Mouse (Mus musculus) hindbrain, embryonic 16.5 days (tissue): Measurements from ENCODE around the gene Schip1. TPM values are rescaled to one million over a fixed set of nuclear protein-coding genes. Genes with fewer than 3 reads are reported as not detected.

Source experiments
- ATAC-seq: fragments of 200-750 bp; cut with Nextera tagmentation; 2 replicates; pipeline ENCODE4 v1.8.0; 2017; ENCODE audit warnings: moderate TSS enrichment, moderate library complexity
- H3K27ac ChIP-seq: fragments of 300-500 bp; sonication (generic); 2 replicates; pipeline ENCODE4 v1.5.1; 2014; ENCODE audit warnings: low read depth, mild to moderate bottlenecking, control low read depth, low read length, moderate library complexity
- H3K27me3 ChIP-seq: fragments of 300-500 bp; sonication (generic); replicated peaks from 2 replicates; pipeline ENCODE4 v1.6.1; 2014; ENCODE audit warnings: low read length; ENCODE audit not compliant: control insufficient read depth, insufficient read depth
- H3K36me3 ChIP-seq: fragments of 300-500 bp; sonication (generic); 2 replicates; pipeline ENCODE4 v1.6.1; 2014; ENCODE audit warnings: mild to moderate bottlenecking, low read length, moderate library complexity, mixed read lengths; ENCODE audit not compliant: control insufficient read depth, insufficient read depth
- H3K4me1 ChIP-seq: fragments of 300-500 bp; sonication (generic); 2 replicates; pipeline ENCODE4 v1.6.1; 2014; ENCODE audit warnings: low read depth, low read length; ENCODE audit not compliant: control insufficient read depth, insufficient read depth
- H3K4me2 ChIP-seq: fragments of 300-500 bp; sonication (generic); 2 replicates; pipeline ENCODE4 v1.6.1; 2014; ENCODE audit warnings: mild to moderate bottlenecking, low read length, control low read depth, moderate library complexity
- H3K4me3 ChIP-seq: fragments of 300-500 bp; sonication (generic); 2 replicates; pipeline ENCODE4 v1.5.1; 2014; ENCODE audit warnings: mild to moderate bottlenecking, low read length, control low read depth, moderate library complexity
- H3K9ac ChIP-seq: fragments of 300-500 bp; sonication (generic); 2 replicates; pipeline ENCODE4 v1.6.1; 2014; ENCODE audit warnings: low read depth, mild to moderate bottlenecking, control low read depth, low read length, moderate library complexity
- H3K9me3 ChIP-seq: fragments of 300-500 bp; sonication (generic); 2 replicates; pipeline ENCODE4 v1.6.1; 2014; ENCODE audit warnings: mild to moderate bottlenecking, low read length, moderate library complexity; ENCODE audit not compliant: control insufficient read depth
- WGBS: fragments of 180-500 bp; shearing (Covaris S2); extraction: QIAGEN DNeasy Blood & Tissue Kit; methylation state at CpG from one replicate; pipeline ENCODE4 v1.1.7; 2014; 5-methylcytosine and 5-hydroxymethylcytosine counted together
- polyA plus RNA-seq: library from polyadenylated mRNA; unstranded; fragments of >200 nt; fragmentation: Nextera tagmentation; extraction: Ambion mirVana; gene quantifications from 2 replicates; pipeline ENCODE4 v1.2.1, GENCODE M21; 2015

Gene Schip1
- polyA plus RNA-seq, 1 experiment from 2014 or later = 157 TPM

- no peaks in the 10 kb centered on the region for H3K9me3 ChIP-seq
Observed at GRCm38 (mm10) chr3:68282844-68283594, 218.4 kb downstream of the Schip1 start.

GRCm38 (mm10) chr3:68283595-68283991 is 219.0 kb downstream of the Schip1 start:
- H3K27me3 ChIP-seq = no peaks in the 10 kb centered on the region
- no peak overlapping the region for H3K27ac ChIP-seq
- no peak overlapping the region for H3K9ac ChIP-seq
- H3K4me2 ChIP-seq = peak overlapping the region; percentile 44
- 0 out of 2 replicates have a peak overlapping the region, but pooled peaks have one; percentile 0 for H3K4me3 ChIP-seq
- H3K4me1 ChIP-seq = peaks cover 3% of the 10 kb centered on the region
- peak; percentile 17; the same call in 1 of the 2 replicates for ATAC-seq
- WGBS = 48% methylated on average over 10 of the region's 10 CpGs
- no peaks in the 10 kb centered on the region for H3K9me3 ChIP-seq
- no peaks in the 10 kb centered on the region for H3K36me3 ChIP-seq

More at GRCm38 (mm10) chr3:68282844-68283594, 218.4 kb downstream of the Schip1 start:
- no peak overlapping the region for H3K4me3 ChIP-seq
- H3K4me2 ChIP-seq = peak overlapping the region; percentile 44
- 22% methylated on average over 7 of the region's 7 CpGs for WGBS
- H3K27ac ChIP-seq = no peak overlapping the region
- ATAC-seq = peak; percentile 84
- H3K27me3 ChIP-seq = no peaks in the 10 kb centered on the region
- H3K9ac ChIP-seq = no peak overlapping the region
- H3K36me3 ChIP-seq = no peaks in the 10 kb centered on the region
- peaks cover 3% of the 10 kb centered on the region for H3K4me1 ChIP-seq

- Histone ChIP-seq H3K4me1 (peaks cover 3% of the 10 kb centered on the region), H3K4me2 (no peak overlapping the region)
Observed at GRCm38 (mm10) chr3:68284500-68284899, 219.9 kb downstream of the Schip1 start.

GRCm38 (mm10) chr3:68296752-68297151 is 232.2 kb downstream of the Schip1 start:
- Histone ChIP-seq H3K4me1 (no peaks in the 10 kb centered on the region), H3K4me2 (no peak overlapping the region), H3K9me3 (no peaks in the 10 kb centered on the region), H3K36me3 (no peaks in the 10 kb centered on the region), H3K27me3 (no peaks in the 10 kb centered on the region), H3K9ac (no peak overlapping the region), H3K4me3 (no peak overlapping the region), H3K27ac (no peak overlapping the region)
- no peak for ATAC-seq
- WGBS = 76% methylated on average over 7 of the region's 7 CpGs

More at GRCm38 (mm10) chr3:68284500-68284899, 219.9 kb downstream of the Schip1 start:
- ATAC-seq = no peak
- H3K27ac ChIP-seq = no peak overlapping the region
- no peaks in the 10 kb centered on the region for H3K9me3 ChIP-seq
- H3K9ac ChIP-seq = no peak overlapping the region
- H3K36me3 ChIP-seq = no peaks in the 10 kb centered on the region
- no peaks in the 10 kb centered on the region for H3K27me3 ChIP-seq
- no peak overlapping the region for H3K4me3 ChIP-seq
- 48% methylated on average over 2 of the region's 2 CpGs for WGBS

- Histone ChIP-seq H3K9ac (no peak overlapping the region), H3K27me3 (no peaks in the 10 kb centered on the region), H3K4me2 (no peak overlapping the region), H3K4me3 (no peak overlapping the region), H3K4me1 (no peaks in the 10 kb centered on the region), H3K36me3 (no peaks in the 10 kb centered on the region), H3K9me3 (no peaks in the 10 kb centered on the region), H3K27ac (no peak overlapping the region)
- ATAC-seq = no peak
- WGBS = 19% methylated on average over 1 of the region's 1 CpGs
Observed at GRCm38 (mm10) chr3:68305647-68306046, 241.0 kb downstream of the Schip1 start.

GRCm38 (mm10) chr3:68306726-68307125 is 242.1 kb downstream of the Schip1 start:
- Histone ChIP-seq H3K27me3 (no peaks in the 10 kb centered on the region), H3K4me2 (no peak overlapping the region), H3K9ac (no peak overlapping the region), H3K4me3 (no peak overlapping the region), H3K4me1 (no peaks in the 10 kb centered on the region), H3K9me3 (no peaks in the 10 kb centered on the region), H3K27ac (no peak overlapping the region), H3K36me3 (no peaks in the 10 kb centered on the region)
- no peak for ATAC-seq
- 31% methylated on average over 4 of the region's 4 CpGs for WGBS

- Histone ChIP-seq H3K36me3 (no peaks in the 10 kb centered on the region), H3K9ac (no peak overlapping the region), H3K27ac (no peak overlapping the region), H3K9me3 (no peaks in the 10 kb centered on the region), H3K4me2 (no peak overlapping the region), H3K27me3 (no peaks in the 10 kb centered on the region), H3K4me1 (no peaks in the 10 kb centered on the region), H3K4me3 (no peak overlapping the region)
- no peak for ATAC-seq
- WGBS = 71% methylated on average over 6 of the region's 6 CpGs
Observed at GRCm38 (mm10) chr3:68325575-68325974, 261.0 kb downstream of the Schip1 start.

GRCm38 (mm10) chr3:68332515-68332914 is 267.9 kb downstream of the Schip1 start:
- no peaks in the 10 kb centered on the region for H3K27me3 ChIP-seq
- H3K27ac ChIP-seq = no peak overlapping the region
- no peak overlapping the region for H3K4me3 ChIP-seq
- no peaks in the 10 kb centered on the region for H3K9me3 ChIP-seq
- H3K9ac ChIP-seq = no peak overlapping the region
- H3K4me1 ChIP-seq = no peaks in the 10 kb centered on the region
- H3K4me2 ChIP-seq = no peak overlapping the region
- no peaks in the 10 kb centered on the region for H3K36me3 ChIP-seq
- ATAC-seq = no peak
- 33% methylated on average over 2 of the region's 2 CpGs for WGBS

GRCm38 (mm10) chr3:68335501-68335900 is 270.9 kb downstream of the Schip1 start:
- Histone ChIP-seq H3K4me3 (no peak overlapping the region), H3K36me3 (no peaks in the 10 kb centered on the region), H3K27me3 (no peaks in the 10 kb centered on the region), H3K4me2 (no peak overlapping the region), H3K9ac (no peak overlapping the region), H3K9me3 (no peaks in the 10 kb centered on the region), H3K4me1 (no peaks in the 10 kb centered on the region), H3K27ac (no peak overlapping the region)
- ATAC-seq = no peak
- WGBS = 92% methylated on average over 4 of the region's 4 CpGs
